Mouse (Mus musculus) layer of hippocampus, postnatal 14 days (tissue): ENCODE data around the gene Syngr2. TPM values are rescaled to one million over a fixed set of nuclear protein-coding genes. Genes with fewer than 3 reads are reported as not detected.
"Not testable (repeated sequence)": the region's sequence is repeated elsewhere in the genome, so short reads cannot be mapped to it uniquely, and the experiment has no call there.

ENCODE experiments used
- DNase-seq, 2 experiments: peaks; one replicate each; pipeline ENCODE4 v3.0.0; 2021 to 2022; ENCODE audit warnings: low spot score in 2 of 2, mixed read lengths in 1 of 2
- total RNA-seq, 2 experiments: library from RNA; stranded (reverse); gene quantifications; 2 replicates each; pipeline ENCODE4 v1.2.3; 2021

The Syngr2 gene
- total RNA-seq, 2 experiments from 2014 or later = 15.2 to 15.4 TPM

DNA sequence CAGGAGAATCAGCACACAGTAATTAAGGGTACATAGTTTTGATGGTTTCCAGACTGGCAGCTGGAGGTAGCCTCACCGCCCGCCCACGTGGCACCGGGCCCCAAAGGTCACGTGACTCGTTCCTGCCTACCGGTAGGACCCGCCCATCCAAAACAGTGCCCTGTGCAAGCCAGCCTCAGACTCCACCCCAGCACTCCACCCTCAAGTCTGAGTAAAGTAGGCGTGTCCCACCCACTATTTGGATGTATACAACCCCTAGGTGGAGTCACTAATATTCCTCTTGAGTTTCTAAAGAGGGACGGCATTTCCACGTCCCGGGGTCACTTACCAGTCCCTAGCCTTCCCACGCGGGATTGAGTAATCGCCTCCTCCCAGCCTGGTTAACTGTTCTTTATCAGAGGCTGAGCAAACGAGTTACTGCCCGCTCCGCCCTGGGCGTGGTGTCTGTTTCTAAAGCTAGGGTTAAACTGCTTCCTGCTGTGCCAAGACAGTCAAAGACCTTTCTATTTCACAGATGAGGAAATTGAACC lies 28.8 kb upstream of the Syngr2 start:
- DNase-seq = no peak

DNA sequence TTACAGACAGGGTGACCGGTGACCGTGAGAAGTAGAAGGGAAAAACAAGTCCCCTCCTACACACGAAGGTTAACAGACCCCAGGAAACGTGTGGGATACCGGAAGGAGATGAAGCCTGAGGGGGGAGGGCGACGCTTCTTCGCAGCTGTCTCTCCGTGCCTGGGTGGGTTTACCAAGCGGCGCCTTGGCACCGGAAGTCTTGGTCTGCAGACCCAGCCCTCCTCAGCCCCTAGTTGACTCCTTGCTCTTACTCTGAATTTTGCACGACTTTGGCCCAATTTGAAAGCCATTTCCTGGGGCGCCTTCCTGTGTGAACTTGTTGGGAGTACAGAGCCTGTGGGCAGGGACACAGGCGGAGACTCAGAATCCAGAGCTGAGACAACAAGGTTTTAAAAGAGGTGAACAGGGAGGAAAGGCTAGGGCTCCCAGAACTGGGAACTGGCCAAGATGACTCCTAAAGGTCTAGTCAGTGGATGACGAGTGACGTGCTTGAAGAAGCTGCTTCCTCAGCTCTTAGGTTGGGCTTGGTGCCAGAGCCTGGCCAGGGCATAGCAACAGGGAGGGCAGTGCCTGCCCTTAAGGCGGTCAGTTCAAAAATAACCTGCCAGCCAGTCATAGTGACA lies 28.2 kb upstream of the Syngr2 start:
- no peak for DNase-seq

DNA sequence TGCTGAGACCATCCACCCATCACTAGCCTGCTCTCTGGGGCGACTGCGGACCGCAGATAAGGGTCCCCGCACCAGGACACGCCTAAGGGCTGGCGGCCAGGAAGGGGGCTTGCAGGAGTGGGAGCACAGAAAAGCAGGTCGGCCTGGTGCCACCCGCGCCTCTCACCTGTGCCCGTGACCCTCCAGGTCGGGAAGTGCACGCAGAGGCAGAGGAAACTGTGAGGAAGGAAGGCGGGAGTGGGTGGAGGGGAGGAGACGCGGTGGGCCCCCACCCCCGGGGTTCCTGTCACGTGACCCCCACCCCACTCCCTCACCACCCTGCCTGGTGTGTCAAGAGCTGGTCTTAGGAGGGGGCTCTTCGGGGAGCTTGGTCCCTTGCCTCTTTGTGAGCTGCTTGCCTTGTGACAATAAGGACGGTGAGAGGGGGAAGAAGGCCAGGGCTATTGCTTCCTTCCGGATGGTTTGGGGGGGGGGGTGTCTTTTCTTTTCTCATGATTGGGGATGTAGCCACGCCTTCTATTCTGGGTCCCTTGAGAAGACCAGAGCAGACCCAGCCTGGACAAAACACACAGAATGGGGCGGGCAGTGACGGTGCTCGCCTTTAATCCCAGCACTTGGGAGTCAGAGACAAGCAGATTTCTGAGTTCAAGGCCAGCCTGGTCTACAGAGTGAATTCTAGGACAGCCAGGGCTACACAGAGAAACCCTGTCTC lies 27.3 kb upstream of the Syngr2 start, which contains the start of the genes Tmc8 and Tmc6:
TSS of gene Tmc8 (plus strand) at position 84 of the 712 bp plus-strand sequence.
TSS of gene Tmc6 (minus strand) at position 206 of the 712 bp plus-strand sequence.
- DNase-seq = no peak

DNA sequence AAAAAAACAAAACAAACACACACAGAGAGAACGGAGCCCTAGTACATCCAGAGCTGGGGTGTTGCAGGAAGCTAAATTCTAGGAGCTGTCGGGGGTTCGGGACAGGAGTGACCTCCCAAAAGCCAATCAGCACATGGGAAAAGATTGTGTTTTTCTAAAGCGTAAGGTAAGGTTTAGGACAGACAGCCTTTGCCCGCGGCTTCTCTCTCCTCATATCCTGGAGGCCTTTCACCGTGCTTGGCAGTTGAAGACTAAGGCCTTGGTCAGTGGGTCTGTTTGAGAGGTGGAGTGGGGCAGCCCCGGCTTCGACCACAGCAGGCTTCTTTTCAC lies 26.8 kb upstream of the Syngr2 start:
- no peak for DNase-seq

DNA sequence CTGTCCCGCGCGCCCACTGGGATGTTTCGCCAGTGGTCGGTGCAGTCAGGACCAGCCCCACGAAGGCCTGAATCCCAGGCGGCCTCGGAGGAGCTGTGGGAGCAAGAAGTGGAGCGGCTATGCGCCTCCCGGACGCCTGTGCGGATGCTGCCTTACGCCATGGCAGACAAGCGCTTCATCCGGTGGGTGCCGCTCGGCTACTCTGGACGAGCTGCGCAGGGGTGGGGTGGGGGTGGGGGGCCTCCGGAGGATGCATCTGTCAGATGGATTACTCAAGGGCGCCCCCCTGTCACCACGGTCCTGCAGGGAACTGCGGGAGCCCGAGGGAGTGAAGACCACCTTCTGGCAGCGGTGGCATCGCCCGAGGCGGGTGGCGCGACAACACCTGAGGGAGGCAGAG lies 26.4 kb upstream of the Syngr2 start:
- DNase-seq = peak; percentile 61 to 67

DNA sequence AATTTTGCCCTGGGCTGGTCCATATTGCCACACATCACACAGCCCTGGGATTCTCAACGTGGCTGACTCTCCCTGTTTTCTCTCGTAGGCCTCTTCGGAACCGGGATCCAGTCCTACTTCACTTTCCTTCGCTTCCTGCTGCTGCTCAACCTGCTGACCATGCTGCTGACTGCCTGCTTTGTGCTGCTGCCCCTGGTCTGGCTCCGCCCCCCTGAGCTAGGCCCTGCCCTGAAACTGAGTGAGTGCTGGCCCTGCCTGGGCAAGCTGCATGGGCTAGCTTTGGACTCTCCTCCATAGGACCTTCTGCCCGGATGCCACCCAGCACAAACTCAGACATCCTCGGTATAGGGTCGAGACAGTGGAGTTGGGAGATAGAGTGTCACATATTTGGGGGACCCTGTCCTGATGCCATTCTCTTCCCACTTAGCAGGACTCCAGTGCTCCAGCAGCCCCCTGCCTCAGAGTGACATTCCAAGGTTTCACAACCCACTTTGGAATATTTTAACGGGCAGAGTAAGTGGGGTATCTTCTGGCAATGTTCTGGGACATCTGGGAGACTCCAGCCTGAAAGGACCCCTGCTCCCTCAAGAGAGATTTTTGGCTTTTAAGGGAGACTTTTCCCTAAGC lies 25.7 kb upstream of the Syngr2 start:
- DNase-seq = no peak

DNA sequence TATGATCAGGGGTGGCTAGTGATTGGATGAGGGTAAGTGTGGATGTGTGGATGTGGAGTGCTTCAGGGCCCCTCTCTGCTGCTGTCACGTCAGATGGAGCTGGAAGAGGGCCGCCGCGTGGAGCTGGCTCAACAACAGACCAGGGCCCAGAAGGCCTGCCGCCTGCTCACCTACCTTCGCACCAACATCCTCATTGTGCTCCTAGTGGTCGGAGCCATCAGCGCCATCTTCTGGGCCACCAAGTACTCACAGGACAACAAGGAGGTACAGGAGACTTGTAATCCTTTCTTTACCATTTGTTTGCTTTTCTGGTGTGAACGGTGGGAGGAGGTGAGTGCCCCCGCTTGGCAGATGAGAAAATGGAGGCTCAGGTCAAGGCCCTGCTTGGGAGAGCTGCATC lies 23.2 kb upstream of the Syngr2 start:
- no peak for DNase-seq

DNA sequence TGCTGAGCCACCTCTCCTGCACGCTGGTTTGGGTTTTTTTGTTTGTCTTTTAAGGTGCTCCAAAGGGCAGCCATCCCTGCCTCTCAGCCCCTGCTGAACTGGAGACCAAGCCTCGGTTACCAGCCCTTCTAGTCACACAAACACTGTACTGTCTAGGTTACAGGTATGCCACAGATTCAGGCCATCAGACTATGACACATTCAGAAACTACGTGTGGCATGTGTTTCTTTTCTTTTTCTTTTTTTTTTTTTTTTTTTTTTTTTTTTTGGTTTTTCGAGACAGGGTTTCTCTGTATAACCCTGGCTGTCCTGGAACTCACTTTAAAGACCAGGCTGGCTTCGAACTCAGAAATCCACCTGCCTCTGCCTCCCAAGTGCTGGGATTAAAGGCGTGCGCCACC lies 21.0 kb upstream of the Syngr2 start:
- DNase-seq = not testable (repeated sequence)

DNA sequence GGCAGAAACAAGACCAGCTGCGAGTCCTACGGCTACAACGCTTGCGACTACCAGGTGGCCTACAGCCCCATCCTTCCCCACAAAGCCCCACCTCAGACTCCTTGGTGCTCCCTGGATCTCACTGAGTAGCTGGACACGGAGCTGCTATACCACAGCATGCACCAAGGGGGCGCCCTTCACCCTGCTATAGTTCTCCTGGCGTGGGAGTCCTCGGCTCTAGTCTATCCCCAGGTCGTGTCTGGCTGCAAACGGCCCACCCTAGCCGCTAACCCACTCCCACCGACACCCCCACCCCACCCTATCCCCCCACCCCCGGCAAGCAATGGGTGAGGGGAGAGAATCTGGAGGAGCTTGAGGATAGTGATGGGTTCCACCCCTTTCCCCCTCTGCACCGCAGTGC lies 19.2 kb upstream of the Syngr2 start:
- DNase-seq = peak in 1 of 2 experiments; percentile 49

DNA sequence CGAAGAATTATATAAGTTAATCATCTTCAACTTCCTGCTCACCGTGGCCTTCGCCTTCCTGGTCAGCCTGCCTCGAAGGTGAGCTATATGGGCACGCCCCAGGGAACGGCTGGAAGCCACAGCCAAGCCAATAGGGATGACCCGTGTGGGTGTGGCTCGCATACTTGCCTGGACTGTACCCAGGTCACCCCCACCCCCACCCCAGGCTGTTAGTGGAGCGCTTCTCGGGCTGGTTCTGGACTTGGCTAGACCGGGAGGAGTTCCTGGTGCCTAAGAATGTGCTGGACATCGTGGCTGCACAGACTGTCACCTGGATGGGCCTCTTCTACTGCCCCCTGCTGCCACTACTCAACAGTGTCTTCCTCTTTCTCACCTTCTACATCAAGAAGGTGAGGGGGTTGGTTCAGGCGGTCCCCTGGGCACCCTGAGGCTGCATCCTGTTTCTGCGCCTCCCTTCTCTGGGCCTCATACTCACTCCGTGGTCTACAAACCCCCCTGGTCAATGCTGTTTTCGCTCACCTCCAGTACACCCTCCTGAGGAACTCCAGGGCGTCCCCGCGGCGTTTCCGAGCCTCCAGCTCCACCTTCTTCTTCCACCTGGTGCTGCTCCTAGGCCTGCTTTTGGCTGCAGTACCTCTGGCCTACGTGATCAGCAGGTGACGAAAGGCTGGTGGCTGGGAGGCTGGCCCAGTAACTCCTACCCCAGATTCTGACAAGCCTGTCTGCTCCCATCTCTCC lies 18.6 kb upstream of the Syngr2 start:
- DNase-seq = no peak

DNA sequence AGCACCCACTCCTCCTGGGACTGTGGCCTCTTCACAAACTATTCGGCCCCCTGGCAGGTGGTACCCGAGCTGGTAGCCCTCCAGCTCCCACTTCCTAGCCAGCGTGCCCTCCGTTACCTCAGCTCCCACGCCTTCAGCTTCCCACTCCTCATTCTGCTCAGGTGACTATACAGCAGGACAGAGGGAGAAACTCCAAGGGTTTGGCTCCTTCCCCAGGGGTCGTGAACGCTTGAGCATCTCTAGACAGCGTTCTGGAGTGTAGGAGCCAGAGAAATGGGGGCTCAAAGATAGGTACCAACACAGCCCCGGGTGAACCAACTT lies 18.1 kb upstream of the Syngr2 start:
- no peak for DNase-seq

DNA sequence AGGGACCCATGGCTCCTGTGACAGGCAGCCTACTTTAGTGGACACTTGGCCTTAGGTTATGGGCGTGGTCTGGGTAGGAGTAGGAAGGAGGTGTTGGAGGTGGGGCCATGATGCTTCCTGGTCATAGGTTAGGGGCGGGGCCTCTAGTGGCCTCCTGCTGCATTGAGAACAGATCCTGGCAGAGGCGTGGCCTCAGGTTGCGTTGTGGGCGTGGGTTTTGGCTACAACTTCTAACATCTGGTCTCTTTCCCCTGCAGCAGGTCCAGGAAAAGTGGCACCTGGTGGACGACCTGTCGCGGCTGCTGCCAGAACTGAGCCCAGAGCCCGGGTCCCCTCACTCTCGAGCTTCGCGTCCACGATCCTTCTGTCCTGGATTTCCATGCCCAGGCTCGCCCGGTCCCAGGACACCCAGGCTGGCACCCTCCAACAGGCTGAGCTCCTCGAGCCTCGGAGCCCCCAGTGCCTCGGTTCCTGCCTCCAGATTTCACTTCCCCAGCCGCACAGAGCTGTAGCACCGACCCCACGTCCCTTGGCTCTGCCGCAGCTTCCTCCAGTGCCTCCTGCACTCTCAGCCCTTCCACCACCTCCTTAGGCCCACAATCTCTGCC lies 17.1 kb upstream of the Syngr2 start:
- DNase-seq = no peak

DNA sequence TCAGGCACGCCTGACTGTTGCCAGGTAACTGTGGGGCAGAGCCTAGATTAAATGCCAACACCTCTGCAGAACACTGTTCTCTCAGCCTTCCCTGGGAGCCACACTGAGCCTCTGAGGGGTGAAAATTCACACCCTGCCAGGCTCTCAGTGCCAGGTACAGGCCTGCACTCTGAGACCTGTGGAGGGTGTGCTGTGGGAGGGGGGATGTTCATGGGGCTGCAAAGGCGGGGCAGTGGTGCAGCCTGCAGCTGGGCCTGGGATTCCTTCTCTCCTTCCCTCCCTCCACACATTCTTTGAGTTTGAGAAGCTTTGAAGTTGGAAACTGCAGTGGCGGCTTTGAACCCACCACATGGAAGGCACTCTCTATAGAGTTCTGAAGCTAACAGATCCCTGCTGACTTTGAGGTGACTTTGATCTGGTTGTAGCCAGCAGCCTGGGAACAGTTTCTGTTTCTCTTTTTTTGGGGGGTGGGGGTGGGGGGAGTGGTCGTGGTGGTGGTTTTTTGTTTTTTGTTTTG lies 15.4 kb upstream of the Syngr2 start:
- DNase-seq = no peak

DNA sequence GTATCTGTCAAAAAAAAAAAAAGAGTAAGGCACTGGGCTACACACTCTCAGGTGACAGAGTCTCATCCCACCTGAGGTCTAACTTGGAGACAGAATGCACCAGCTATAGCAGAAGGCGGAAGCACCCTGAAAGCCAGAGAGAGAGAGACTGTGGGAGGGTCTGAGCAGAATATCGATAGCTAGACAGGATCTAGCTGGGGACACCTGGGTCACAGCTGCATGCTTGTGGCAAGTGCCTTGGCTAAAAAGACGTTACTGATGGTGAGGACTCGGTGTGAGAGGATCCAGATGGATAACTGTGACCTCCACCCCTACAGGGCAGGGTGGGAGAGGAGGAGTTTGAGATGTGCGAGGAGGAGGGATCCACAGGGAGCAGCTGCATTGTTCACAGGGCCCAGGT lies 12.5 kb upstream of the Syngr2 start:
- no peak for DNase-seq

DNA sequence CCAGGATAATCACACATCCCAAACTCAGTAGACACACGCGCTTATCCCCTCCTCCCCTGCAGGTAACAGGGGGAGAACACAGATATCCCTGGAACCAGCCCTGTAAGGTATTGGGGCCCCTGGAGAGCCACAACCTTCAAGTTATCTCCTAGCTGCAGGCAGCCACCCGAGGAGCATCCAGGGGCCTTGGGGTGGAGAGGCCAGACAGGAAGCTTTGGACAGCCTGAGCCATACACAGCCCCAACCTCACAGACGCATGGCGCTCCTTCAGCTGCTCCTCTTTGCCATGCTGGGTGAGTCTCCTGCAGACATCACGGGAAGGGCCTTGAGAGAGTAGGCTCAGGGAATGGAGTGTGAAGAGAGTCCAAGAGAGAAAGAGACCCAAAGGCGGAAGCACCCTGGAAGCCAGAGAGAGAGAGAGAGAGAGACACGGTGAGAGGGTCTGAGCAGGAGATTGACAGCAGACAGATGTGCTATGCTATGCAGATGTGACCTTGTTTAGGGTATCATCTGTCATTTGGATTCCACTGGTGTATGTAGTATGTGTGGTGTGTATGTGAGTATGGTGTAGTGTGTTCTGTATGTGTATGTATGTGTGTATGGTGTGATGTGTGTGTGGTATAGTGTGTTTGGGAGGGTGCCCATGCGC lies 11.8 kb upstream of the Syngr2 start, which contains the start of gene 6030468B19Rik:
TSS of gene 6030468B19Rik (plus strand) at position 150 of the 649 bp plus-strand sequence.
- DNase-seq = no peak

DNA sequence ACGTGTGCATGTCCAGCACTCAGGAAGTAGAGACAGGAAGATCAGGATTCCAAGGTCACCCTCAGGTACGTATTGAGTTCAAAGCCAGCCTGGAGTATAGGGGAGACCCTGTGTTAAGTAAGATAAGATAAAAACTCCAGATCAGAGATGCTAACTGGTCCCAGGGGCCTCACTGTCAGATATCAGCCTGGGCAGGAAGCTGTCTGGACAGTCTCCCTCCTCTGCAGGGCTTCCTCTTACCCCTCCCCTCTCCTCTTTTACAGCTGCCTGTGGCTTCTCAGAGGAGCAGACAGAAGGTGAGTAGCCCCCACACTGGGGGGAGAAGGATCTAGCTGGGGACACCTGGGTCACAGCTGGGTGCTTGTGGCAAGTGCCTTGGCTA lies 11.3 kb upstream of the Syngr2 start:
- no peak for DNase-seq

DNA sequence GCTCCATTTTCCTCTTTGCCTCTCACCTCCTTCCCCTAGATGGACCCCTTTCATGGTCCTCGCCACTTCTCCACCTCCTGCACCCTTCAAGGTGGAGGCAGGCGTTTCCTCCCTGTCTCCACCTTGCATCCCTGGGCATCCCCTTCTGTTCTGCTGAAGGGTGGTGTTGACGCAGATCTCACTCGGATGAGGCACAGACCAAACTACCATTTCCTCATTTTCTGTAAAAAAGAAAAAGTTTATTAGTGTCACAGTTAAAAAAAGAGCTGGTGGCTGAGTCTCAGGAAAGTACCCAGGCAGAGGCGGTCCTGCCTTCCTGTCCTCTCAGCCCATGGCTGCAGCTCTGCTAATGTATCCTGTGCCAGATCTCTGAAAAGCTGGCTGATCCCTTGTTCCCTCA lies 10.3 kb upstream of the Syngr2 start:
- DNase-seq = no peak

DNA sequence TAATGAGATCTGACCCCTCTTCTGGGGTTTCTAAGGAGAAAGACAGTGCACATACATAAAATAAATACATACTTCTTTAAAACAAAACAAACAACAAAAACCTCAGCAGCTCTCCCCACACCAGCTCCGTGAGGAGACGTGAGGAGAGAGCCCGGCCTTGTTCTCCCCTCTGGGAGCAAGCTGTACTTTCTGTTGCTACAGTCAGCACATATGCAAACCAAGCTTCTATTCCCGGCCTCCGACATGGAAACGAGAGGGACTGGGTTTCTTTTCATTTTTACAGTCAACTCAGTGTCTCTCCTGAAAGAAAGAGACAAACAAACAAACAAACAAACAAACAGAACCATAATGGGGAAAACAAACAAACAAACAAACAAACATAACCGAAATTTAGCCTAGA lies 9.4 kb upstream of the Syngr2 start:
- no peak for DNase-seq

DNA sequence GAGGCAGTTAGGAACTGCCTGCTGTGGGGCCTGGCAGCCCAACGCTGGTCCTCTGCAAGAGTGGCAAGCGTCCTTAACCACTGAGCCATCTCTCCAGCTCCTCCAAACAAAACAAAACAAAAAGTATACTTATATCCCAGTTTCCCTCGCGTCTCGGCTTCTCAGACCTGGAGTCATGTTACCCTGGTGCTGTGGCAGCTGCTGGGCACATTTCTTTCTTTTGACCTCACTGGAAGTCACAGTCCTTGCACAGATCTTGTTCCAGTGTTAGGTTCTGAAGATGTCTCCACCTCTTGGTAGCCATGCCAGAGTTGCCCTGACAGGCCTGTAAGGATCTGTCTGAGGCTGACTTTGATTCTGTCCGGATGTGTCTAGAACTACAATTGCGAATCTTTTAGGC lies 7.8 kb upstream of the Syngr2 start:
- DNase-seq = no peak

DNA sequence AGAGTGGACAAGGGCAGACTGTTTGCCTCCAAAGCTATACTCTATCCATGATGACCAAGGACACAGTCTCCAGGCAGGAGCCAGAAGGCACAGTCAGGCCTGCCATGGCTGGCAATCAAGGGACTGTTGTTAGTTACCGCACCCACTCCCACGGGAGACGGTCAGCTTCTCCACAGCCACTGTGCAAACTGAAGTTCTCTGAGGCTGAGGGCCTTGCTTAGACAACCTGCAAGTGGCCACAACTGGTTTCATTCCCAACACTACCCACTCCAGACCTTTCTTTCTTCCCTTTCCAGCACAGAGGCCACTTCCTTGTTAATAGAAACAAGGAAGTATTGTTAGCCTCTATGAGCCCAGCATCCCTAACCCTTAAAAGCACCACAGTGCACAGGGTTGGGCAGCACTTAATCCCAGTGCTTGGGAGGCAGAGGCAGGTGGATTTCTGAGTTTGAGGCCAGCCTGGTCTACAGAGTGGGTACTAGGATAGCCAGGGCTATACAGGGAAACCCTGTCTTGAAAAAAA lies 6.2 kb upstream of the Syngr2 start:
- no peak for DNase-seq
